Mouse (Mus musculus) liver, postnatal 0 days (tissue): ENCODE data around the gene Gm4907.
"Not testable (repeated sequence)": the region's sequence is repeated elsewhere in the genome, so short reads cannot be mapped to it uniquely, and the experiment has no call there.

Experiments
- CTCF ChIP-seq: sonication (generic); IDR thresholded peaks from 2 replicates; pipeline ENCODE4 v1.5.1; 2016; ENCODE audit warnings: antibody characterized with exemption, low read depth
- EP300 ChIP-seq: IDR thresholded peaks from 2 replicates; pipeline ENCODE4 v1.6.1; 2016; ENCODE audit warnings: antibody characterized with exemption, low read depth, mild to moderate bottlenecking

DNA sequence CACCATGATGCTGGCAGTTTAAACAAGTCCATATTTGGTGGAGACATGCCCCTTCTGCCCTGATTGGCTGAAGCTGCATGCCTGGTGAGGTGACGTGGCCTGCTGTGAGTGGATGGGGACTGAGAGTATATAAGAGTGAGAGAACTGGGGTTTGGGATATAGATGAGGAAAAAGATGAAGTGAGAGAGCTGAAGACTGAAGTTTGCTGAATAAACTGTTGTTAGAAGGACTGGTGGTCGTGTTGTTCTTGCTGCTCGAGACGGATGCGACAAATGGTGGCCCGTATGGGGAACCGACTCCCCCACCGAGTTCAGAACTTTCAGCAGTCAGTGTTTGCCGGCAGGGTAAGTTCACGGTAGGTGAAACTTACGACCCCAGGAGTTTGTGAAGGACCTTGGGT lies 48.6 kb upstream of the Gm4907 start:
- not testable (repeated sequence) for TF ChIP-seq CTCF, EP300
